Mouse (Mus musculus): ENCODE measurements around the gene Zc3hc1. TPM values are rescaled to one million over a fixed set of nuclear protein-coding genes. Genes with fewer than 3 reads are reported as not detected.

Zc3hc1 gene
- polyA plus RNA-seq, 2 experiments = 13.7 to 23.4 TPM

- no peak for TF ChIP-seq EP300 (IDR thresholded peaks at IDR 0.05; ENCODE audit: low read depth)
- no peak for TF ChIP-seq CTCF (IDR thresholded peaks at IDR 0.05; ENCODE audit: low read depth)
- H3K9ac ChIP-seq (replicated peaks) = no peak overlapping the region
- no peak overlapping the region for H3K4me2 ChIP-seq (ENCODE audit: low read depth)
- no peaks in the 10 kb centered on the region for H3K36me3 ChIP-seq (replicated peaks; ENCODE audit: control insufficient read depth, insufficient read depth, low read depth)
- WGBS (ENCODE audit: insufficient replicate concordance) = 72% methylated on average over 4 of the region's 4 CpGs
- no peak overlapping the region for H3K27ac ChIP-seq
- H3K9me3 ChIP-seq (ENCODE audit: control insufficient read depth, low read length) = no peaks in the 10 kb centered on the region
- no peaks in the 10 kb centered on the region for H3K27me3 ChIP-seq (ENCODE audit: control insufficient read depth, insufficient read depth, low read length)
- no peak overlapping the region for H3K4me3 ChIP-seq (ENCODE audit: insufficient read depth in 1 of 2, low read depth in 2 of 2, low read length in 2 of 2)
- peaks cover 0 to 9% of the 10 kb centered on the region in 2 experiments; a peak in 2 of 4 replicates for H3K4me1 ChIP-seq (replicated peaks; ENCODE audit: control insufficient read depth in 2 of 2, insufficient read depth in 2 of 2, low read length in 1 of 2)
- no peak for DNase-seq (ENCODE audit: low read depth in 3 of 3, low spot score in 3 of 3)
- ATAC-seq (ENCODE audit: insufficient read depth) = no peak
Observed at GRCm38 (mm10) chr6:30408276-30408675, 17.4 kb upstream of the Zc3hc1 start.

- Histone ChIP-seq H3K36me3 (replicated peaks; ENCODE audit: control insufficient read depth, insufficient read depth, low read depth) (no peaks in the 10 kb centered on the region), H3K27me3 (ENCODE audit: control insufficient read depth, insufficient read depth, low read length) (no peaks in the 10 kb centered on the region), H3K9ac (replicated peaks) (no peak overlapping the region), H3K27ac (no peak overlapping the region), H3K9me3 (ENCODE audit: control insufficient read depth, low read length) (no peaks in the 10 kb centered on the region), H3K4me2 (ENCODE audit: low read depth) (no peak overlapping the region), H3K4me3 (ENCODE audit: insufficient read depth in 1 of 2, low read depth in 2 of 2, low read length in 2 of 2) (no peak overlapping the region), H3K4me1 (replicated peaks; ENCODE audit: control insufficient read depth in 2 of 2, insufficient read depth in 2 of 2, low read length in 1 of 2) (peaks cover 0 to 11% of the 10 kb centered on the region in 2 experiments; a peak in 3 of 4 replicates)
- no peak for ATAC-seq (ENCODE audit: insufficient read depth)
- no peak for TF ChIP-seq EP300 (IDR thresholded peaks at IDR 0.05; ENCODE audit: low read depth)
- no peak for TF ChIP-seq CTCF (IDR thresholded peaks at IDR 0.05; ENCODE audit: low read depth)
- 43% methylated on average over 5 of the region's 5 CpGs for WGBS (ENCODE audit: insufficient replicate concordance)
- DNase-seq (ENCODE audit: low read depth in 3 of 3, low spot score in 3 of 3) = no peak
Observed at GRCm38 (mm10) chr6:30404671-30405070, 13.8 kb upstream of the Zc3hc1 start.

- 16% methylated on average over 4 of the region's 4 CpGs for WGBS (ENCODE audit: insufficient replicate concordance)
- ATAC-seq (ENCODE audit: insufficient read depth) (no peak), DNase-seq (ENCODE audit: low read depth in 3 of 3, low spot score in 3 of 3) (peak; percentile 71 to 79 (median 71))
Observed at GRCm38 (mm10) chr6:30403465-30403864, 12.6 kb upstream of the Zc3hc1 start.

GRCm38 (mm10) chr6:30402091-30402491, 11.3 kb upstream of the Zc3hc1 start:
- no peaks in the 10 kb centered on the region for H3K36me3 ChIP-seq (replicated peaks; ENCODE audit: control insufficient read depth, insufficient read depth, low read depth)
- H3K4me1 ChIP-seq (replicated peaks; ENCODE audit: control insufficient read depth in 2 of 2, insufficient read depth in 2 of 2, low read length in 1 of 2) = peaks cover 0 to 9% of the 10 kb centered on the region in 2 experiments; a peak in 3 of 4 replicates
- TF ChIP-seq EP300 (IDR thresholded peaks at IDR 0.05; ENCODE audit: low read depth) (no peak), CTCF (IDR thresholded peaks at IDR 0.05; ENCODE audit: low read depth) (no peak)
- WGBS (ENCODE audit: insufficient replicate concordance) = under 1% methylated on average over 29 of the region's 29 CpGs
- H3K27ac ChIP-seq = peak overlapping the region; percentile 69
- H3K9me3 ChIP-seq (ENCODE audit: control insufficient read depth, low read length) = no peaks in the 10 kb centered on the region
- peak in 1 of 3 experiments; percentile 32 for DNase-seq (ENCODE audit: low read depth in 3 of 3, low spot score in 3 of 3)
- H3K9ac ChIP-seq (replicated peaks) = peak overlapping the region; percentile 92
- peak; percentile 56; the same call in 1 of the 2 replicates for ATAC-seq (ENCODE audit: insufficient read depth)
- no peaks in the 10 kb centered on the region for H3K27me3 ChIP-seq (ENCODE audit: control insufficient read depth, insufficient read depth, low read length)
- H3K4me3 ChIP-seq (ENCODE audit: insufficient read depth in 1 of 2, low read depth in 2 of 2, low read length in 2 of 2) = peak overlapping the region; percentile 87 to 96
- peak overlapping the region; percentile 89 for H3K4me2 ChIP-seq (ENCODE audit: low read depth)

More at GRCm38 (mm10) chr6:30403465-30403864, 12.6 kb upstream of the Zc3hc1 start:
- peaks cover 0 to 9% of the 10 kb centered on the region in 2 experiments; a peak in 3 of 4 replicates for H3K4me1 ChIP-seq (replicated peaks; ENCODE audit: control insufficient read depth in 2 of 2, insufficient read depth in 2 of 2, low read length in 1 of 2)
- H3K36me3 ChIP-seq (replicated peaks; ENCODE audit: control insufficient read depth, insufficient read depth, low read depth) = no peaks in the 10 kb centered on the region
- H3K9ac ChIP-seq (replicated peaks) = no peak overlapping the region
- no peak overlapping the region for H3K27ac ChIP-seq
- H3K4me2 ChIP-seq (ENCODE audit: low read depth) = peak overlapping the region; percentile 51
- H3K27me3 ChIP-seq (ENCODE audit: control insufficient read depth, insufficient read depth, low read length) = no peaks in the 10 kb centered on the region
- TF ChIP-seq EP300 (IDR thresholded peaks at IDR 0.05; ENCODE audit: low read depth) (no peak), CTCF (IDR thresholded peaks at IDR 0.05; ENCODE audit: low read depth) (peak; percentile 93)
- no peaks in the 10 kb centered on the region for H3K9me3 ChIP-seq (ENCODE audit: control insufficient read depth, low read length)
- peak overlapping the region in 1 of 2 experiments; percentile 13; a peak in 1 of 4 replicates for H3K4me3 ChIP-seq (ENCODE audit: insufficient read depth in 1 of 2, low read depth in 2 of 2, low read length in 2 of 2)

GRCm38 (mm10) chr6:30401308-30402015, 10.6 kb upstream of the Zc3hc1 start, which contains the start of gene Klhdc10:
Klhdc10 (plus strand) TSS chr6:30401868.
- under 1% methylated on average over 41 of the region's 41 CpGs for WGBS (ENCODE audit: insufficient replicate concordance)
- no peak for TF ChIP-seq CTCF (IDR thresholded peaks at IDR 0.05; ENCODE audit: low read depth)
- peak; percentile 73 for TF ChIP-seq EP300 (IDR thresholded peaks at IDR 0.05; ENCODE audit: low read depth)
- Histone ChIP-seq H3K36me3 (replicated peaks; ENCODE audit: control insufficient read depth, insufficient read depth, low read depth) (no peaks in the 10 kb centered on the region), H3K27ac (peak within 1 kb of the TSS; percentile 69), H3K4me1 (replicated peaks; ENCODE audit: control insufficient read depth in 2 of 2, insufficient read depth in 2 of 2, low read length in 1 of 2) (peaks cover 0 to 9% of the 10 kb centered on the region in 2 experiments; a peak in 3 of 4 replicates), H3K9me3 (ENCODE audit: control insufficient read depth, low read length) (no peaks in the 10 kb centered on the region), H3K4me3 (ENCODE audit: insufficient read depth in 1 of 2, low read depth in 2 of 2, low read length in 2 of 2) (peak within 1 kb of the TSS; percentile 87 to 96), H3K9ac (replicated peaks) (peak within 1 kb of the TSS; percentile 92), H3K27me3 (ENCODE audit: control insufficient read depth, insufficient read depth, low read length) (no peaks in the 10 kb centered on the region), H3K4me2 (ENCODE audit: low read depth) (peak within 1 kb of the TSS; percentile 89)
- ATAC-seq (ENCODE audit: insufficient read depth) (peak; percentile 100), DNase-seq (ENCODE audit: low read depth in 3 of 3, low spot score in 3 of 3) (peak; percentile 94 to 95 (median 95))
